Mouse (Mus musculus) limb, embryonic 11.5 days (tissue): ENCODE measurements around the gene Ring1. TPM values are rescaled to one million over a fixed set of nuclear protein-coding genes. Genes with fewer than 3 reads are reported as not detected.

Experiments
- ATAC-seq: fragments of 200-750 bp; cut with Nextera tagmentation; 2 replicates; pipeline ENCODE4 v1.8.0; 2017; ENCODE audit warnings: low read depth; ENCODE audit not compliant: insufficient number of reproducible peaks, low FRiP score, low TSS enrichment
- DNase-seq: peaks from one replicate; pipeline ENCODE4 v3.0.0-alpha.2; 2015; ENCODE audit warnings: low spot score
- H3K27ac ChIP-seq: fragments of 300-500 bp; sonication (generic); replicated peaks from 2 replicates; pipeline ENCODE4 v1.5.1; 2014; ENCODE audit warnings: low read depth, mild to moderate bottlenecking, low read length
- H3K27me3 ChIP-seq: fragments of 300-500 bp; sonication (generic); 2 replicates; pipeline ENCODE4 v1.6.1; 2014; ENCODE audit warnings: mild to moderate bottlenecking, low read length, mixed read lengths; ENCODE audit not compliant: control insufficient read depth, insufficient read depth
- H3K36me3 ChIP-seq: fragments of 300-500 bp; sonication (generic); 2 replicates; pipeline ENCODE4 v1.6.1; 2014; ENCODE audit warnings: mild to moderate bottlenecking, low read length, moderate library complexity, mixed read lengths; ENCODE audit not compliant: control insufficient read depth, insufficient read depth
- H3K4me1 ChIP-seq: fragments of 300-500 bp; sonication (generic); 2 replicates; pipeline ENCODE4 v1.6.1; 2014; ENCODE audit warnings: low read length, mixed read lengths; ENCODE audit not compliant: control insufficient read depth, insufficient read depth
- H3K4me2 ChIP-seq: fragments of 300-500 bp; sonication (generic); 2 replicates; pipeline ENCODE4 v1.6.1; 2014; ENCODE audit warnings: low read depth, mild to moderate bottlenecking, moderate library complexity; ENCODE audit not compliant: severe bottlenecking
- H3K4me3 ChIP-seq: fragments of 300-500 bp; sonication (generic); 2 replicates; pipeline ENCODE4 v1.5.1; 2014; ENCODE audit warnings: low read depth, low read length
- H3K9ac ChIP-seq: fragments of 300-500 bp; sonication (generic); 2 replicates; pipeline ENCODE4 v1.6.1; 2014; ENCODE audit warnings: mild to moderate bottlenecking, low read length
- H3K9me3 ChIP-seq: fragments of 300-500 bp; sonication (generic); 2 replicates; pipeline ENCODE4 v1.6.1; 2016; ENCODE audit warnings: low read length; ENCODE audit not compliant: control insufficient read depth
- WGBS: fragments of 180-500 bp; shearing (Covaris S2); extraction: QIAGEN DNeasy Blood & Tissue Kit; methylation state at CpG from one replicate; pipeline ENCODE4 v1.1.7; 2014; 5-methylcytosine and 5-hydroxymethylcytosine counted together
- polyA plus RNA-seq: library from polyadenylated mRNA; unstranded; fragments of >200 nt; fragmentation: Nextera tagmentation; extraction: Ambion mirVana; gene quantifications from 2 replicates; pipeline ENCODE4 v1.2.1, GENCODE M21; 2014

The Ring1 gene
- polyA plus RNA-seq, 1 experiment from 2014 or later: 5.6 TPM

GRCm38 (mm10) chr17:34031465-34032173, 7.1 kb upstream of the Ring1 start, which contains the start of the genes Slc39a7 and Rxrb:
Gene Slc39a7, minus strand, starts transcription at chr17:34031682.
Gene Rxrb, plus strand, starts transcription at chr17:34031812.
- H3K36me3 ChIP-seq: peaks cover 27% of the 10 kb centered on the region
- peak within 1 kb of the TSS; percentile 99 for H3K4me2 ChIP-seq
- peak within 1 kb of the TSS; percentile 89 for H3K27ac ChIP-seq
- peak; percentile 100 for DNase-seq
- H3K4me3 ChIP-seq: peak within 1 kb of the TSS; percentile 88
- under 1% methylated on average over 75 of the region's 88 CpGs for WGBS
- H3K27me3 ChIP-seq: no peaks in the 10 kb centered on the region
- peaks cover 39% of the 10 kb centered on the region for H3K4me1 ChIP-seq
- peak within 1 kb of the TSS; percentile 92 for H3K9ac ChIP-seq
- ATAC-seq: peak; percentile 74
- H3K9me3 ChIP-seq: no peaks in the 10 kb centered on the region

GRCm38 (mm10) chr17:34030861-34031326, 6.4 kb upstream of the Ring1 start:
- H3K4me3 ChIP-seq: peak overlapping the region; percentile 88
- H3K9ac ChIP-seq: peak overlapping the region; percentile 92
- peaks cover 21% of the 10 kb centered on the region for H3K36me3 ChIP-seq
- H3K27ac ChIP-seq: peak overlapping the region; percentile 89; the same call in 1 of the 2 replicates
- 6% methylated on average over 20 of the region's 20 CpGs for WGBS
- H3K9me3 ChIP-seq: no peaks in the 10 kb centered on the region
- no peaks in the 10 kb centered on the region for H3K27me3 ChIP-seq
- DNase-seq (no peak), ATAC-seq (no peak)
- peaks cover 46% of the 10 kb centered on the region for H3K4me1 ChIP-seq
- H3K4me2 ChIP-seq: peak overlapping the region; percentile 99

- ATAC-seq (no peak), DNase-seq (no peak)
- H3K9me3 ChIP-seq: no peaks in the 10 kb centered on the region
- peak overlapping the region; percentile 92; the same call in 1 of the 2 replicates for H3K9ac ChIP-seq
- peaks cover 18% of the 10 kb centered on the region for H3K36me3 ChIP-seq
- peak overlapping the region; percentile 88 for H3K4me3 ChIP-seq
- 85% methylated on average over 21 of the region's 21 CpGs for WGBS
- H3K27me3 ChIP-seq: no peaks in the 10 kb centered on the region
- H3K4me1 ChIP-seq: peaks cover 55% of the 10 kb centered on the region
- H3K4me2 ChIP-seq: peak overlapping the region; percentile 99
- H3K27ac ChIP-seq: no peak overlapping the region
These were observed 5.6 kb upstream of the Ring1 start for GRCm38 (mm10) chr17:34029890-34030595.

GRCm38 (mm10) chr17:34029150-34029889, 4.8 kb upstream of the Ring1 start:
- Histone ChIP-seq H3K27ac (no peak overlapping the region), H3K36me3 (peaks cover 18% of the 10 kb centered on the region), H3K27me3 (no peaks in the 10 kb centered on the region), H3K4me1 (peaks cover 55% of the 10 kb centered on the region), H3K4me3 (peak overlapping the region; percentile 88), H3K9ac (no peak overlapping the region), H3K9me3 (no peaks in the 10 kb centered on the region), H3K4me2 (peak overlapping the region; percentile 99; the same call in 1 of the 2 replicates)
- 89% methylated on average over 18 of the region's 18 CpGs for WGBS
- ATAC-seq (no peak), DNase-seq (no peak)

GRCm38 (mm10) chr17:34028501-34029149, 4.1 kb upstream of the Ring1 start:
- Histone ChIP-seq H3K9me3 (no peaks in the 10 kb centered on the region), H3K4me2 (peak overlapping the region; percentile 93; the same call in 1 of the 2 replicates), H3K9ac (no peak overlapping the region), H3K27ac (peak overlapping the region; percentile 79), H3K4me3 (0 out of 2 replicates have a peak overlapping the region, but pooled peaks have one; percentile 65), H3K36me3 (peaks cover 18% of the 10 kb centered on the region), H3K4me1 (peaks cover 59% of the 10 kb centered on the region), H3K27me3 (no peaks in the 10 kb centered on the region)
- DNase-seq (no peak), ATAC-seq (no peak)
- WGBS: 74% methylated on average over 17 of the region's 17 CpGs

GRCm38 (mm10) chr17:34027656-34028223, 3.3 kb upstream of the Ring1 start, which contains the start of gene H2-Ke6:
Gene H2-Ke6, minus strand, starts transcription at chr17:34028060.
- under 1% methylated on average over 49 of the region's 49 CpGs for WGBS

GRCm38 (mm10) chr17:34026917-34027655, 2.6 kb upstream of the Ring1 start:
- no peaks in the 10 kb centered on the region for H3K9me3 ChIP-seq
- peak overlapping the region; percentile 76 for H3K9ac ChIP-seq
- peak overlapping the region; percentile 79 for H3K27ac ChIP-seq
- no peaks in the 10 kb centered on the region for H3K27me3 ChIP-seq
- peak overlapping the region; percentile 93 for H3K4me2 ChIP-seq
- peaks cover 53% of the 10 kb centered on the region for H3K4me1 ChIP-seq
- WGBS: 9% methylated on average over 34 of the region's 36 CpGs
- ATAC-seq (no peak), DNase-seq (no peak)
- peaks cover 23% of the 10 kb centered on the region for H3K36me3 ChIP-seq
- peak overlapping the region; percentile 65 for H3K4me3 ChIP-seq

More at GRCm38 (mm10) chr17:34027656-34028223, 3.3 kb upstream of the Ring1 start, which contains the start of gene H2-Ke6:
- no peaks in the 10 kb centered on the region for H3K27me3 ChIP-seq
- peak within 1 kb of the TSS; percentile 79 for H3K27ac ChIP-seq
- peak within 1 kb of the TSS; percentile 65 for H3K4me3 ChIP-seq
- H3K4me2 ChIP-seq: peak within 1 kb of the TSS; percentile 93
- H3K9me3 ChIP-seq: no peaks in the 10 kb centered on the region
- H3K4me1 ChIP-seq: peaks cover 55% of the 10 kb centered on the region
- DNase-seq (peak; percentile 96), ATAC-seq (peak; percentile 85)
- peak within 1 kb of the TSS; percentile 76 for H3K9ac ChIP-seq
- peaks cover 22% of the 10 kb centered on the region for H3K36me3 ChIP-seq
